Mouse (Mus musculus) CH12.LX (cell line): ENCODE data around the gene Dapk1. TPM values are rescaled to one million over a fixed set of nuclear protein-coding genes. Genes with fewer than 3 reads are reported as not detected.

Source experiments
- DNase-seq: peaks from one replicate; pipeline ENCODE4 v3.0.0-alpha.2; 2013; ENCODE audit errors: extremely low read depth
- H3K27ac ChIP-seq: 2 replicates; pipeline ENCODE4 v1.5.1; 2012; ENCODE audit warnings: low read depth, mild to moderate bottlenecking, control low read depth, moderate library complexity; ENCODE audit not compliant: insufficient read depth
- H3K27me3 ChIP-seq: replicated peaks from 2 replicates; pipeline ENCODE3; 2012; ENCODE audit warnings: inconsistent platforms
- H3K36me3 ChIP-seq, 2 experiments: replicated peaks in 1 of 2; 2 replicates each; pipeline versions ENCODE3 to v1.6.1; 2012; ENCODE audit warnings: inconsistent platforms in 1 of 2, low read length in 1 of 2, mild to moderate bottlenecking in 1 of 2, mixed read lengths in 1 of 2, moderate library complexity in 1 of 2; ENCODE audit not compliant: control insufficient read depth in 1 of 2, insufficient read depth in 1 of 2
- H3K4me1 ChIP-seq, 2 experiments: 2 replicates each; pipeline ENCODE4 v1.6.1; 2012; ENCODE audit warnings: inconsistent platforms in 1 of 2, moderate library complexity in 1 of 2; ENCODE audit not compliant: insufficient read depth in 2 of 2, control insufficient read depth in 1 of 2
- H3K4me2 ChIP-seq: 2 replicates; pipeline ENCODE4 v1.6.1; 2012; ENCODE audit warnings: low read depth, mild to moderate bottlenecking, control low read depth; ENCODE audit not compliant: poor library complexity, insufficient read depth, severe bottlenecking
- H3K4me3 ChIP-seq, 3 experiments: fragments of 150-350 bp in 1 of 3; sonication (generic) in 1 of 3; replicated peaks in 1 of 3; 2 replicates each; pipeline versions ENCODE3 to v1.5.1; 2011 to 2012; ENCODE audit warnings: low read depth in 2 of 3, low read length in 2 of 3, mild to moderate bottlenecking in 2 of 3, moderate library complexity in 2 of 3, control low read depth in 1 of 3, improper control_type of control experiment in 1 of 3, inconsistent platforms in 1 of 3, mixed read lengths in 1 of 3; ENCODE audit not compliant: poor library complexity in 1 of 3
- H3K79me2 ChIP-seq: replicated peaks from 2 replicates; pipeline ENCODE4 v1.6.1; 2012; ENCODE audit warnings: mild to moderate bottlenecking, moderate library complexity; ENCODE audit not compliant: control insufficient read depth, poor library complexity, insufficient read depth, severe bottlenecking; ENCODE audit errors: extremely low read depth
- H3K9ac ChIP-seq: 2 replicates; pipeline ENCODE4 v1.6.1; 2012; ENCODE audit warnings: low read depth, mild to moderate bottlenecking, control low read depth, moderate library complexity; ENCODE audit not compliant: insufficient read depth
- H3K9me3 ChIP-seq: replicated peaks from 2 replicates; pipeline ENCODE3; 2012; ENCODE audit warnings: low read length, inconsistent platforms, mixed read lengths
- BHLHE40 ChIP-seq: IDR thresholded peaks from 2 replicates; pipeline ENCODE4 v1.6.1; 2011; ENCODE audit warnings: mild to moderate bottlenecking, low read depth, low read length, improper control_type of control experiment
- CHD1 ChIP-seq: IDR thresholded peaks from 2 replicates; pipeline ENCODE4 v1.6.1; 2012; ENCODE audit warnings: low read depth, low read length, improper control_type of control experiment, inconsistent platforms
- EP300 ChIP-seq: IDR thresholded peaks from 2 replicates; pipeline ENCODE4 v1.6.1; 2011; ENCODE audit warnings: low read length, improper control_type of control experiment
- MAX ChIP-seq: IDR thresholded peaks from 2 replicates; pipeline ENCODE4 v1.6.1; 2011; ENCODE audit warnings: low read length, improper control_type of control experiment
- MXI1 ChIP-seq: IDR thresholded peaks from 2 replicates; pipeline ENCODE4 v1.6.1; 2011; ENCODE audit warnings: mild to moderate bottlenecking, low read depth, low read length, improper control_type of control experiment
- MYC ChIP-seq: IDR thresholded peaks from 2 replicates; pipeline ENCODE4 v1.6.1; 2011; ENCODE audit warnings: low read depth, mild to moderate bottlenecking, improper control_type of control experiment, low read length
- PAX5 ChIP-seq: IDR thresholded peaks from 2 replicates; pipeline ENCODE4 v1.6.1; 2012; ENCODE audit warnings: low read length, inconsistent platforms, mixed read lengths
- RAD21 ChIP-seq: IDR thresholded peaks from 2 replicates; pipeline ENCODE4 v1.6.1; 2011; ENCODE audit warnings: low read depth, mild to moderate bottlenecking, low read length, improper control_type of control experiment, moderate library complexity
- SMC3 ChIP-seq: IDR thresholded peaks from 2 replicates; pipeline ENCODE4 v1.6.1; 2011; ENCODE audit warnings: low read depth, low read length, improper control_type of control experiment
- TCF12 ChIP-seq: IDR thresholded peaks from 2 replicates; pipeline ENCODE4 v1.6.1; 2014; ENCODE audit warnings: low read depth, mild to moderate bottlenecking, inconsistent platforms, low read length, improper control_type of control experiment
- USF1 ChIP-seq: IDR thresholded peaks from 2 replicates; pipeline ENCODE4 v1.6.1; 2014; ENCODE audit warnings: low read depth, mild to moderate bottlenecking, inconsistent platforms, low read length, improper control_type of control experiment
- ZKSCAN1 ChIP-seq: IDR thresholded peaks from 2 replicates; pipeline ENCODE4 v1.6.1; 2012; ENCODE audit warnings: low read depth, inconsistent platforms, low read length, improper control_type of control experiment, borderline replicate concordance
- dilution Hi-C: fragments of 300-500 bp; cut with MboI; formaldehyde crosslinking; loops from 2 replicates; pipeline ENCODE4 v1.14.3; 2020; ENCODE audit warnings: low sequenced_read_pairs; ENCODE audit not compliant: extremely low pct_unique_long_range_greater_than_20kb, extremely low pct_ligation_motif_present
- in situ Hi-C: fragments of 300-500 bp; cut with MboI; formaldehyde crosslinking; loops from 3 replicates; pipeline ENCODE4 v1.14.3; 2019; ENCODE audit warnings: low sequenced_read_pairs, low pct_ligation_motif_present, low pct_unique_long_range_greater_than_20kb, mixed read lengths
- polyA plus RNA-seq: library from polyadenylated mRNA; unstranded; fragments of >175 nt; gene quantifications from 2 replicates; pipeline ENCODE4 v1.2.1, GENCODE M21; 2012; ENCODE audit warnings: low read depth; ENCODE audit not compliant: insufficient read length
- total RNA-seq, 2 experiments: library from RNA; depleted of rRNA; stranded (reverse); fragments of 300-350 nt in 1 of 2; fragments of >200 nt in 1 of 2; gene quantifications; 2 replicates each; pipeline ENCODE4 v1.2.3; 2012 to 2014

Gene Dapk1
- total and polyA plus RNA-seq, 3 experiments = not detected

DNA sequence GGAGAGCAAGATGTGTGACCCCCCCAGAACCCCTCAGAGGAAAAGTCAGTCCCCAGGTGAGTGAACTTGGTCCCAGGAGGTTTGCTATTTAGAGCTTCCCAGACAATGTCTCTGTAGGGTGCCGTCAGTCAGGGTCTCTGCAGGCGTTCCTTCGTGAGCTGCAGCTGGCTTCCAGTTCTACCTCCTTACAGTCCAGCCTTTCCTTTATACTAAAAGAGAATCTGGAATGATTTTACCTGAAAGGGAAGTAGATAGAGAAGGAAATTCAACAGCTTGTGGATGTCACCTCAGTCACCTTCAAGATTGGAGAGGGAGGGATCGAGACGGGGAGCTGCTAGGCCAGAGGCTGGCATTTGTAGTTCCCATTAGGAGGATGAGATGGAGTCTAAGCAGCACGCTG lies 14.3 kb downstream of the Dapk1 start:
- TF ChIP-seq SMC3 (no peak), EP300 (no peak), MAX (no peak)
- no peak for DNase-seq
- Histone ChIP-seq H3K27me3 (no peaks in the 10 kb centered on the region), H3K9me3 (peaks cover 82% of the 10 kb centered on the region), H3K9ac (no peak overlapping the region), H3K4me2 (no peak overlapping the region), H3K4me3 (no peak overlapping the region), H3K4me1 (no peaks in the 10 kb centered on the region), H3K79me2 (no peaks in the 10 kb centered on the region), H3K27ac (no peak overlapping the region), H3K36me3 (no peaks in the 10 kb centered on the region)
- in situ Hi-C loops (no loop called here), dilution Hi-C loops (no loop called here)

DNA sequence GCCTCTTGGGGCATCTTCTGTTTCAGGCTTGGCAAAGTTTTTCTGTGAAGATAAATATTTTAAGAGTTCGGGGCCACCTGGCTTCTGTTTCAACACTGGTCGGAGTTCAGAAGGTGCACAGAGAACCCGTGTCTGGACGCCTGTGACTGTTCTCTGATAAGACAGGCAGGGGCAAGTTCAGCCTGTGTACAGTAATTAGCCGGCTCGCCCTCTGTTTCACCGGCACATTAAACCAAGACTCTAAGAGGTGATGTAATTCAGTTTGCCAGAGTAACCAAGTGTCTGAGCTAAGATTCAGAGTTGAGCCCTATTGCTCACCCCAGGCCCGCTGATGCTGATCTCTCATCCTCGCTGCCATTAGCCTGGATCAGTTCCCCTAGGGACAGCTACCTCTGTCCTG lies 16.5 kb downstream of the Dapk1 start:
- Histone ChIP-seq H3K4me1 (no peaks in the 10 kb centered on the region), H3K4me2 (no peak overlapping the region), H3K9ac (no peak overlapping the region), H3K4me3 (no peak overlapping the region), H3K79me2 (no peaks in the 10 kb centered on the region), H3K27ac (no peak overlapping the region), H3K27me3 (no peaks in the 10 kb centered on the region), H3K9me3 (peaks cover 80% of the 10 kb centered on the region), H3K36me3 (no peaks in the 10 kb centered on the region)
- DNase-seq = no peak
- TF ChIP-seq USF1 (no peak), ZKSCAN1 (no peak), CHD1 (no peak), MXI1 (no peak), RAD21 (no peak), MYC (no peak), PAX5 (no peak), TCF12 (no peak)
- dilution Hi-C loops (no loop called here), in situ Hi-C loops (no loop called here)

DNA sequence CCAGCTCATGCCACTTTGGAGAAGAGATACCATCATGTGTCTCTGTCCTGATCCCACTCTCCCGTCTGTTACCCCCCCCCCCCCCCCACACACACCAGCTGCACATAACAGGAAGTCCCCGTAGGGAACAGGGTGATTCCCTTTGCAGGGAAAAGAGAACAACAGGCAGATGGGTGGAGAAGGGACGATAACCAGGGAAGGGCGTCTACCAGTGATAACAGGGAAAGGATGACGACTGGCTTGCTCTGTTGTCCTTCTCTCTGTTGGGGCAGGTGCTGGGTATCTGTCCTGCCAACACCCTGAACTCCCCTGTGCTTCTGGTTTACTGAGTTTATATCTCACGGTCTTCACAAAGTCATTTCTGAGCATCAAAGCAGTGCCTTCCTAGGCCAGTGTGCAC lies 18.0 kb downstream of the Dapk1 start:
- Histone ChIP-seq H3K36me3 (no peaks in the 10 kb centered on the region), H3K27ac (no peak overlapping the region), H3K4me2 (no peak overlapping the region), H3K9ac (no peak overlapping the region), H3K9me3 (peaks cover 83% of the 10 kb centered on the region)
- in situ Hi-C loops (no loop called here), dilution Hi-C loops (no loop called here)
- no peak for TF ChIP-seq BHLHE40
- TF ChIP-seq, all 38 proteins: peak for 0
- DNase-seq = no peak
- no peaks in the 10 kb centered on the region for H3K79me2 ChIP-seq
- no peak overlapping the region for H3K4me3 ChIP-seq
- H3K27me3 ChIP-seq = no peaks in the 10 kb centered on the region
- H3K4me1 ChIP-seq = no peaks in the 10 kb centered on the region
